Mouse (Mus musculus) kidney, postnatal 25 days (tissue): Measurements from ENCODE around the gene Tmem128.
A peak's percentile ranks its signal among the peaks of the same experiment; 100 is the strongest.

ENCODE experiments used
- DNase-seq, 2 experiments: peaks; one replicate each; pipeline ENCODE4 v3.0.0; 2021; ENCODE audit warnings: mixed read lengths in 2 of 2

The Tmem128 gene

GRCm38 (mm10) chr5:38260107-38260682, at the start of gene Tmem128:
TSS of gene Tmem128 (plus strand) at chr5:38260185.
- peak; percentile 70 to 78 for DNase-seq

DNA sequence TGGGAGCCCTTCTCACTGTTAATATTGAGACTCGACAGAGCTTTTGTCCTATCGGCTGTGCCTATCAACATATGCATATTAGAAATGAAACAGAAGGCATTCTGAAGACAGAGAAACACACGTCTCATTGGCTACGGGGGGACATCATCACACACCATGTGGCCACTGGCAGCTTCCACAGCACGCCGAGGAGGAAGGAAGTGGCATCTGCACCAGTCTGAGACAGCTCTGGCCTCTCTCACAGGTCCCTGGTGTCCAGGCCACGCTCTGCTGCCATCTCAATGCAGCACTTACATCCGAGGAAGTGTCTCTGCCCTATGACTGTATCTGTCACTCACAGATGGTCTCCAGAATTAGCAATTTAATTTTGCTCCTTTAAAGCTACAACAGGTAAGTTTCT, 48.3 kb upstream of the Tmem128 start:
- DNase-seq: no peak

- DNase-seq: no peak
Observed at GRCm38 (mm10) chr5:38213009-38213408, 47.0 kb upstream of the Tmem128 start.

- no peak for DNase-seq
Observed at GRCm38 (mm10) chr5:38219771-38220307, 40.1 kb upstream of the Tmem128 start.

- peak; percentile 93 to 94 for DNase-seq
Observed at GRCm38 (mm10) chr5:38220328-38220912, 39.6 kb upstream of the Tmem128 start, which contains the start of the genes Zbtb49 and Lyar. TSS of gene Zbtb49 (minus strand) at chr5:38220457. TSS of gene Lyar (plus strand) at chr5:38220470.

DNA sequence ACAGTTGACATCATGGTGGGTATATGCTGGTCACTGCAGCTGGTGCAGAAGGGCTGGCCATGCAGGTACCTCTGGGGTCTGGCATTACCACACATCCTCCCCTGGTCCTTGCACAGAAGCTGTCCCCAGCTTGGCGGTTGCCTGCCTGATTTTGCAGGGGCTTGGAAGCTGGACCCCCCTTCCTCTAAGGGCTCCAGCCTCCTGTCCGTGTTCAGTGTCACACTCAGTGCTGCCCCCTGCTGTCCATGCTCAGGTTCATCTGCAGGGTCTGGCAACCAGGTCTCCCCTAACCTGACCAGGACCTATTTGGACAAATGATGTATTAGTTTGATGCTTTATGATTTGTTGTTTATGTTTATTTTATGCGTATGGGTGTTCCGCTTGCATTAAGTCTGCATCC, 24.6 kb upstream of the Tmem128 start:
- DNase-seq: peak; percentile 50 to 70

GRCm38 (mm10) chr5:38236627-38237026, 23.4 kb upstream of the Tmem128 start:
- DNase-seq: no peak

DNA sequence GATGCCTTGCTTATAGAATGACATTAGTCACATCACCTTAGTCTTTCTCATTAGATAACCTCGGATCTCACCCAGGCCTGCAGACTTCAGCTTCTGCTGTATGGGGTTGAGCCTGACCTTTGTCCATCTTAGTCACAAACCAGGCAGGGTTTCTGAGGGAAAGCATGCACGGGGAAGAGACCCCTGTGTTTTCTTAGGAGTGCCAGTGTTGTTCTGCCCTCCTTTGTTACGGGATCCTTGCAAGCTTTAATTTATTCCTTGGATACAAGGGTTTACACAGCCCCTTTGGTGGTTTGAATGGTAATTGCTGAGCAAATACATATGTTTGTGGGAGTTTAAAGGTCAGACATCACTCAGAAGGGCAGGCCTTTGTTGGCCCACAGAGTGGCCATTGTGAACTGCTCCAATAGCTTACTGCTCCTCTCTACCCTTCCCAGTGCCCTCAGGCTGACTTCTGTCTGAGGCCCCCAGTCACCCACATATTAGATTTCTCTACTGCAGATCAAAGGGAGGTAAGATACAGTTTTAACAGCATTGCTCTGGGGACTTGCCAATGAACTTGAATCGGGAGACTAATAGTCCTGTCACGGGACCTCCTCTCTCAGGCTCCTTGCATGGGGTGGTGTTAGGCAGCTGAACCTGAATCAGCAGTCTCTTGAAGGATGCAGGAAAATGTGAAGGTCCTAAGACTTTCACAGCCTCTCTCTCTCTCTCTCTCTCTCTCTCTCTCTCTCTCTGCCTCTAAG, 19.1 kb upstream of the Tmem128 start:
- peak in 1 of 2 experiments; percentile 16 for DNase-seq

GRCm38 (mm10) chr5:38241473-38241834, 18.5 kb upstream of the Tmem128 start:
- no peak for DNase-seq

GRCm38 (mm10) chr5:38241966-38242365, 18.0 kb upstream of the Tmem128 start:
- no peak for DNase-seq

DNA sequence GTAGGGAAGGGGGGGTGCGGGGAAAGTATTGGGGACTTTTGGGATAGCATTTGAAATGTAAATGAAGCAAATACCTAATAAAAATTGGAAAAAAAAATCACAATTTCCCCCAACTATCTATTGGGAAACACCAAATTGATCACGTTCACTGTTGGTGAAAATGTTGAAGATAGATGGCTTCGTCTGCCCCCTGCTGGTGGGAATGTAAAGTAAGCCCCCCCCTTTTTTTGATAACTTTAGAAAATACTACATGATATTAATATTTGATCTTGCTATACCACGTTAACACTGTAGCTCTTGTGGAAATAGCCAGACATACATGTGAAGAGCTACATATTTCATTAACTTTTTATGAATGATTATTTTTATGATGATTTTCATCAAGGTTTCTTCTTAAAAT, 4.8 kb upstream of the Tmem128 start:
- no peak for DNase-seq

DNA sequence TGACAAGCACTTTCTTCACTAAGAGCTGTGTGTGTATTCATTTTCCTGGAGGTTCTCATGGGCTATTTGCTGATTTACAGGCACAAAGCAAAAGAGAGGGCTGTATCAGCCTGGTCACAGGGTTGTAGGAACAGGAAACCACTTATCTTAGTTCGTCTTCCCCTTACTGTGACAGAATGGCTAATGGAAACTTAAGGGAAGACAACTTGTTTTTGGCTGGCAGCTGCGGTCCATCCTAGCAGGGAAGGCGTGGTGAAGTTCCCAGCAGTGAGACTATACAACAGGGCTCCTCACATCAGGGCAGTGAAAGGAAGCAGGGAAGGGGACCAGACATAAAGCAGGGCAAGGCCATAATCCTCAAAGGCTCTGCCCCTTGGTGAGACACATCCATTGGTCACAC, 4.3 kb upstream of the Tmem128 start:
- DNase-seq: no peak

- no peak for DNase-seq
Observed at GRCm38 (mm10) chr5:38256551-38256950, 3.4 kb upstream of the Tmem128 start.

GRCm38 (mm10) chr5:38258034-38258772, 1.8 kb upstream of the Tmem128 start:
- DNase-seq: no peak

DNA sequence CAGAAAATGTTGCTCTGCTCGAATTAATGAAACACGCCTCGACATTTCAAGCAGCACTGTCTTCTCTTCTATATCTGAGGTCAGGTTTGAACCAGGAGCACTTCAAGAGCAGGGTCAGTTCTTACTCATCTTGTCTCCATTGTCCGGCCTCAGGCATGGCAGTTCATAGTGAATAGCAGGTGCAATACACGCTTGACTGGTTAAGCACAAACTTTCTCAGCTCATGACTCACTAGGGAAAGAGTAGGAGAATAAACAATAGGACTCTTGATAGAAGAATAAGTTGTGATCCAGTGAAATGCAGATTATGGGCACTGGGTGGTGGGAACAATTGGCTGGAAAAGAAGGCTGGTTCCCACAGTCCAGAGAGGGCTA, 1.2 kb upstream of the Tmem128 start:
- no peak for DNase-seq

DNA sequence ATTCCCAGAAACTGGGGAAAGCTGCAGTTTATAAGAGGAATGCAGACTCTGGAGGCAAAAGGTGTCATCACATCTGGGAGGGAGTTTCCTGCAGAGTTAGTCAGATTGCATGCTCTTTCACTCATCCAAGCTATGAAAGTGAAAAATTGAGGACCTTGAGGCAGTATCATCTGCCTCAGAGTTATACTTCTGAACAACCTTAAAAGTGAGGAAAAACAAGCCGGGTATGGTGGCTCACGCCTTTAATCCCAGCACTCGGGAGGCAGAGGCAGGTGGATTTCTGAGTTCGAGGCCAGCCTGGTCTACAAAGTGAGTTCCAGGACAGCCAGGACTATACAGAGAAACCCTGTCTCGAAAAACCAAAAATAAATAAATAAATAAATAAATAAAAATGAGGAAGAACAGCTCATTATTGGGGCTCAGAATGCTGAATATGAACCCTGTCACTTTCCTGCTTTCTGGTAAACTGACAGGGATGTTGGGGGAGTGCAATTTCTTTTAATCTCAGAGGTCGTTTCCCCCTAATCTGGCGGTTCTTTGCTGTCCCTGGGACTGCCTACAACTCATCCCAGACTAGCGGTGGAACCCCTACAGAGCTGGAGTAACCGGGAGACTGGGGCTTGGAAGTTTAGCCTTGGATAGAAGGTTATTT, 404 bp upstream of the Tmem128 start:
- no peak for DNase-seq

GRCm38 (mm10) chr5:38270942-38271341, 11.0 kb downstream of the Tmem128 start:
- DNase-seq: no peak

GRCm38 (mm10) chr5:38273831-38274230, 13.8 kb downstream of the Tmem128 start:
- no peak for DNase-seq

GRCm38 (mm10) chr5:38275771-38276170, 15.8 kb downstream of the Tmem128 start, which contains the start of gene Otop1:
TSS of gene Otop1 (plus strand) at chr5:38275972.
- DNase-seq: no peak

DNA sequence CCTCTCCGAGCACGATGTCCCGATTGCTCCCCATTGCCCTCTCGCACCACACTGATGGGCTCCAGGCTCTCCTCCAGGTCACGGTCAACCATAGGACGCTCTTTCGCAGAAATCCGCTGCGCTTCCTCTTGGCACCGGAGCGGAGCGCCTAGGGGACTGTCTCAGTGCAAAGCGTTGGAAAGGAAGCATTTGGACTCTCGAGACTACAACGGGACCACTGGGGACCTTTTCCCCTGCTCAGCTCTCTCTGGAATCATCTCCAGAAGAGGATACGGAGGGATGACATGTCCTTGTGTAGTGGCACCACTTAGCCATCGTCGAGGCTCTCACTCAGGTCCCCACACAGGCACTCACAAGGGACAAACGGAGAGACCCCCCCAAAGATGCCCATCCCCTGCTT, 16.5 kb downstream of the Tmem128 start:
- no peak for DNase-seq

DNA sequence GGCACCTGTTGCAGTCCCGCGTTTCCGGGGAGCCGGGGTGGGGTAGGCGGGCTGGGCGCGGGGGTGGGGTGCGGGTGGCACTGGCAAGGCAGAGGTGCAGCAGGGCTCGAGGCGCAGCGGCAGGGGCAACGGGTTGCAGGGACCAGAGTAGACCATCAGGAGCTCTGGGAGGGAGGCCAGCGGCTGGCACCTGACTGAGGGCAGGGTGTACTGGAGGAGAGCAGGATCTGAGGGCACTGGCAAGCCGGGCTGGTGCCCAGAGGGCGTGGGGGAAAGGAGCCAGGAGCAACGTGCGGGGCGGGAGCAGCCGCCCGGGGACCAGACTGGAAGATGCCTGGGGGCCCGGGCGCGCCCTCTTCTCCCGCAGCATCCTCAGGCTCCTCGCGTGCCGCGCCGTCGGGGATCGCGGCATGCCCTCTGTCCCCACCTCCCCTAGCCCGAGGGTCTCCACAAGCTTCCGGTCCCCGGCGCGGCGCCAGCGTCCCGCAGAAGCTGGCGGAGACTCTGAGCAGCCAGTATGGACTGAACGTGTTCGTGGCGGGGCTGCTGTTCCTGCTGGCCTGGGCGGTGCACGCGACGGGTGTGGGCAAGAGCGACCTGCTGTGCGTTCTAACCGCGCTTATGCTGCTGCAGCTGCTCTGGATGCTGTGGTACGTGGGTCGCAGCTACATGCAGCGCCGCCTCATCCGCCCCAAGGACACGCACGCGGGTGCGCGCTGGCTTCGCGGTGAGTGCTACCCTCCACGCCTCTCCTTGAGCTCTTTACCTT, 17.3 kb downstream of the Tmem128 start:
- DNase-seq: no peak
